Mouse (Mus musculus): ENCODE data around the gene Nhs.

Nhs gene

GRCm38 (mm10) chrX:162020039-162020566 is 139.4 kb downstream of the Nhs start:
- no peak for DNase-seq (ENCODE audit: low spot score in 2 of 2)

- no peak for DNase-seq (ENCODE audit: low spot score in 2 of 2)
Observed at GRCm38 (mm10) chrX:162017471-162017870, 142.1 kb downstream of the Nhs start.

GRCm38 (mm10) chrX:162012570-162012969 is 147.0 kb downstream of the Nhs start:
- DNase-seq (ENCODE audit: low spot score in 2 of 2): no peak

GRCm38 (mm10) chrX:162009876-162010275 is 149.7 kb downstream of the Nhs start:
- no peak for DNase-seq (ENCODE audit: low spot score in 2 of 2)

- DNase-seq (ENCODE audit: low spot score in 2 of 2): no peak
Observed at GRCm38 (mm10) chrX:162003818-162004217, 155.7 kb downstream of the Nhs start.

- no peak for DNase-seq (ENCODE audit: low spot score in 2 of 2)
Observed at GRCm38 (mm10) chrX:161998876-161999275, 160.7 kb downstream of the Nhs start.

- no peak for DNase-seq (ENCODE audit: low spot score in 2 of 2)
Observed at GRCm38 (mm10) chrX:161997170-161997795, 162.2 kb downstream of the Nhs start.

GRCm38 (mm10) chrX:161990171-161990570 is 169.4 kb downstream of the Nhs start:
- DNase-seq (ENCODE audit: low spot score in 2 of 2): no peak

- no peak for DNase-seq (ENCODE audit: low spot score in 2 of 2)
Observed at GRCm38 (mm10) chrX:161984961-161985360, 174.6 kb downstream of the Nhs start.

GRCm38 (mm10) chrX:161981399-161981798 is 178.1 kb downstream of the Nhs start:
- DNase-seq (ENCODE audit: low spot score in 2 of 2): no peak

- DNase-seq (ENCODE audit: low spot score in 2 of 2): no peak
Observed at GRCm38 (mm10) chrX:161979946-161980345, 179.6 kb downstream of the Nhs start.

- DNase-seq (ENCODE audit: low spot score in 2 of 2): no peak
Observed at GRCm38 (mm10) chrX:161977236-161977841, 182.2 kb downstream of the Nhs start.

GRCm38 (mm10) chrX:161976376-161976775 is 183.2 kb downstream of the Nhs start:
- DNase-seq (ENCODE audit: low spot score in 2 of 2): no peak

GRCm38 (mm10) chrX:161973572-161973971 is 186.0 kb downstream of the Nhs start:
- no peak for DNase-seq (ENCODE audit: low spot score in 2 of 2)

GRCm38 (mm10) chrX:161972723-161973122 is 186.8 kb downstream of the Nhs start:
- no peak for DNase-seq (ENCODE audit: low spot score in 2 of 2)

GRCm38 (mm10) chrX:161971961-161972502 is 187.5 kb downstream of the Nhs start:
- DNase-seq (ENCODE audit: low spot score in 2 of 2): no peak

GRCm38 (mm10) chrX:161971131-161971530 is 188.4 kb downstream of the Nhs start:
- DNase-seq (ENCODE audit: low spot score in 2 of 2): no peak

- DNase-seq (ENCODE audit: low spot score in 2 of 2): no peak
Observed at GRCm38 (mm10) chrX:161967692-161968091, 191.8 kb downstream of the Nhs start.

GRCm38 (mm10) chrX:161963372-161963771 is 196.2 kb downstream of the Nhs start:
- DNase-seq (ENCODE audit: low spot score in 2 of 2): no peak

- no peak for DNase-seq (ENCODE audit: low spot score in 2 of 2)
Observed at GRCm38 (mm10) chrX:161962855-161963254, 196.7 kb downstream of the Nhs start.

GRCm38 (mm10) chrX:161961756-161962155 is 197.8 kb downstream of the Nhs start:
- no peak for DNase-seq (ENCODE audit: low spot score in 2 of 2)

GRCm38 (mm10) chrX:161961176-161961575 is 198.4 kb downstream of the Nhs start:
- no peak for DNase-seq (ENCODE audit: low spot score in 2 of 2)

GRCm38 (mm10) chrX:161952356-161952755 is 207.2 kb downstream of the Nhs start:
- DNase-seq (ENCODE audit: low spot score in 2 of 2): no peak
